Mouse (Mus musculus) liver, embryonic 15.5 days (tissue): Measurements from ENCODE around the gene Gm3854. TPM values are rescaled to one million over a fixed set of nuclear protein-coding genes. Genes with fewer than 3 reads are reported as not detected.
A peak's percentile ranks its signal among the peaks of the same experiment; 100 is the strongest.
"Not testable (repeated sequence)": the region's sequence is repeated elsewhere in the genome, so short reads cannot be mapped to it uniquely, and the experiment has no call there.

Experiments used
- ATAC-seq: fragments of 200-750 bp; cut with Nextera tagmentation; 2 replicates; pipeline ENCODE4 v1.8.0; 2017; ENCODE audit warnings: moderate number of reproducible peaks, mild to moderate bottlenecking, moderate library complexity; ENCODE audit not compliant: insufficient read depth
- H3K27ac ChIP-seq: fragments of 300-500 bp; sonication (generic); replicated peaks from 2 replicates; pipeline ENCODE4 v1.5.1; 2015; ENCODE audit warnings: mild to moderate bottlenecking, inconsistent platforms
- H3K27me3 ChIP-seq: fragments of 300-500 bp; sonication (generic); 2 replicates; pipeline ENCODE4 v1.6.1; 2015; ENCODE audit warnings: mild to moderate bottlenecking, inconsistent platforms
- H3K36me3 ChIP-seq: fragments of 300-500 bp; sonication (generic); replicated peaks from 2 replicates; pipeline ENCODE4 v1.6.1; 2015; ENCODE audit warnings: moderate library complexity, mild to moderate bottlenecking, inconsistent platforms
- H3K4me1 ChIP-seq: fragments of 300-500 bp; sonication (generic); replicated peaks from 2 replicates; pipeline ENCODE4 v1.6.1; 2015; ENCODE audit warnings: inconsistent platforms
- H3K4me2 ChIP-seq: fragments of 300-500 bp; sonication (generic); 2 replicates; pipeline ENCODE4 v1.6.1; 2015; ENCODE audit warnings: moderate library complexity, mild to moderate bottlenecking, inconsistent platforms
- H3K4me3 ChIP-seq: fragments of 300-500 bp; sonication (generic); replicated peaks from 2 replicates; pipeline ENCODE4 v1.5.1; 2015; ENCODE audit warnings: mild to moderate bottlenecking, inconsistent platforms
- H3K9ac ChIP-seq: fragments of 300-500 bp; sonication (generic); 2 replicates; pipeline ENCODE4 v1.6.1; 2015; ENCODE audit warnings: moderate library complexity, mild to moderate bottlenecking, inconsistent platforms
- H3K9me3 ChIP-seq: fragments of 300-500 bp; sonication (generic); replicated peaks from 2 replicates; pipeline ENCODE4 v1.6.1; 2016; ENCODE audit warnings: inconsistent platforms
- WGBS: fragments of 180-500 bp; shearing (Covaris S2); methylation state at CpG from one replicate; pipeline ENCODE4 v1.1.7; 2015; ENCODE audit warnings: mixed read lengths; ENCODE audit not compliant: insufficient replicate concordance; 5-methylcytosine and 5-hydroxymethylcytosine counted together
- polyA plus RNA-seq: library from polyadenylated mRNA; unstranded; fragments of >200 nt; fragmentation: Nextera tagmentation; extraction: Ambion mirVana; gene quantifications from 2 replicates; pipeline ENCODE4 v1.2.1, GENCODE M21; 2015

Gm3854 gene
- polyA plus RNA-seq, 1 experiment from 2014 or later = 0.10 TPM

DNA sequence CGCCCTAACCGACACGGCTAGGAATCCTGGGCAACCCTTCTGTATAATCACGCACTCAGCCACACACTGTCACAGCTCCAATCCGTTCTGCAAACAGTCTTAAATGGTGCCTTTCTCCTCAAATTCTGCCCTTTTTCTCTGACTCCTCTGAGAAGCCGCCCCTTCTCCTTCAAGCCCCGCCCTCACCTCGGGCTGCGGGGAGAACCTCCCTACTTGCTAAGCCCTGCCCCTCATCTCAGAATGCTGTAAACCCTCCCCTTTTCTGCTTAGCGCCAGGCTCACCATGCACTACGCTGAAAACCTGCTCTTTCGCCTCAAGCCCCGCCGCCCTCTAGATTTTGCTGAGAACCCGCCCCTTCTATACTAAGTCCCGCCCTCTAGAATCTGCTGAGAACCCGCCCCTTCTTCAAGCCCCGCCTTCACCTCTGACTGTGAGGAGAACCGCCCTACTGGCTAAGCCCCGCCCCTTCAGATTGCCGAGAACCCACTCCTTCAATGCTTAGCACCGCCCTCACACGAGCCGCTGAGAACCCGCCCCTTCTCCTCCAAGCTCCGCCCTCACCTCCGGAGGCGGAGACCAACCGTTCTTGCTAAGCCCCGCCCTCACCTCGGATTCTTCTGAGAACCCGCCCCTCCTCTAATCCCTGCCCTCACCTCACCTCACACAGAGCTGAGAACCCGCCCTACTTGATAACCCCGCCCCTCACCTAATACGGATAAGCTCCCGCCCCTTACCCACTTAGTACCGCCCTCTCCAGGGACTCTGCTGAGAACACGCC is 18.9 kb downstream of the Gm3854 start:
- H3K27me3 ChIP-seq = no peaks in the 10 kb centered on the region
- H3K4me3 ChIP-seq = peak overlapping the region; percentile 66
- peak overlapping the region; percentile 82 for H3K27ac ChIP-seq
- H3K36me3 ChIP-seq = no peaks in the 10 kb centered on the region
- peak overlapping the region; percentile 78 for H3K4me2 ChIP-seq
- no peaks in the 10 kb centered on the region for H3K9me3 ChIP-seq
- peak; percentile 87 for ATAC-seq
- H3K4me1 ChIP-seq = peaks cover 63% of the 10 kb centered on the region
- H3K9ac ChIP-seq = peak overlapping the region; percentile 52
- under 1% methylated on average over 38 of the region's 38 CpGs for WGBS

DNA sequence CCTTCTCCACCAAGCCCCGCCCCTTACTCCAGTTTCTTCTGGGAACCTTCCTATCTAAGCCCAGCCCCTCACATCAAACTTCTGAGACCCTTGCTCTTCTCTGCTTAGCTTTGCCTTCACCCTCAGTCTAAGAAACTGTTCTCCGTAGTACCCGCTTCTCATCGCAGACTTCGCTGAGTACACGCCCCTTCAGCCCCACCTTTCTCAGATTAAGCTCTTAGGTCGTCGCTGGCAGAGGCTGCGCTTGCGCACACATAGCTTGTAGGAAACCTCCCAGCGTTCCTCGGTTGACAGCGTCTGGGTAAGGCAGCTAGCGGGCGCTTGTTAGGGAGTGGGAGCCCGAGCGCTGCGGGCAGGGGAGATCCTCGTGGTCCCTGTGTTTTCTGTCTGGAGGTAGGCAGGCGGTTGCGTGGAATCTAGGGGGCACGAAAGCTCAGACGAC is 19.5 kb downstream of the Gm3854 start, which contains the start of gene Zfp78:
TSS of gene Zfp78 (plus strand) at position 234 of the 442 bp plus-strand sequence.
- whole genome bisulfite sequencing = under 1% methylated on average over 23 of the region's 23 CpGs
- H3K4me1 ChIP-seq = peaks cover 69% of the 10 kb centered on the region

GRCm38 (mm10) chr7:6364761-6365160 is 21.2 kb downstream of the Gm3854 start:
- ATAC-seq = no peak
- Histone ChIP-seq H3K4me1 (peaks cover 77% of the 10 kb centered on the region), H3K4me2 (no peak overlapping the region), H3K36me3 (no peaks in the 10 kb centered on the region), H3K4me3 (no peak overlapping the region), H3K27ac (no peak overlapping the region), H3K27me3 (no peaks in the 10 kb centered on the region), H3K9me3 (no peaks in the 10 kb centered on the region), H3K9ac (no peak overlapping the region)
- WGBS = 50% methylated on average over 1 of the region's 1 CpGs

More for the DNA sequence above, 19.5 kb downstream of the Gm3854 start, which contains the start of gene Zfp78:
- Histone ChIP-seq H3K27me3 (no peaks in the 10 kb centered on the region), H3K9me3 (no peaks in the 10 kb centered on the region), H3K27ac (peak within 1 kb of the TSS; percentile 82), H3K4me3 (peak within 1 kb of the TSS; percentile 66), H3K4me2 (peak within 1 kb of the TSS; percentile 78), H3K36me3 (no peaks in the 10 kb centered on the region), H3K9ac (peak within 1 kb of the TSS; percentile 62)
- ATAC-seq = peak; percentile 75

DNA sequence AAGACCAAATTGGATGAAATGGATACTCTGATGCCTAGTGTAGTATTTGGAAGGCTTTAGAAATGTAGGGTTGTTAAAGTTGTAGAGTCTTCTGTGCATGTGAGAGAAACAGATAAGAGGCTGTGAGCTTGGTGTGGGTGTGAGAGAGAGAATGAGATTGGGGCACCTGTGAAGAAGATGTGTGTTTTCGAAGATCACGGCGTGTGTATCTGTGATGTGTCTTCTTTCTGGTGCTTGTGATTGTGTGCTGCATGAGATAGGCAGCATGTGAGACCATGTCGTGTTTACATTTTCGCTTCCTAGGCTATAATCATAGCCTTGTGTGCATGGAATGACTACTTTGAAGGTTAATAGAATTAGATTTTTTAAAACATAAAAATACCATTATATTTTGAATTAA is 23.6 kb downstream of the Gm3854 start:
- Histone ChIP-seq H3K27ac (peak overlapping the region; percentile 73), H3K9ac (no peak overlapping the region), H3K4me3 (no peak overlapping the region), H3K27me3 (no peaks in the 10 kb centered on the region), H3K36me3 (no peaks in the 10 kb centered on the region), H3K9me3 (no peaks in the 10 kb centered on the region), H3K4me1 (peaks cover 58% of the 10 kb centered on the region), H3K4me2 (peak overlapping the region; percentile 35)
- peak; percentile 14 for ATAC-seq
- 23% methylated on average over 5 of the region's 5 CpGs for WGBS

GRCm38 (mm10) chr7:6368146-6368545 is 24.6 kb downstream of the Gm3854 start:
- ATAC-seq, H3K9me3 ChIP-seq, H3K27me3 ChIP-seq, H3K4me2 ChIP-seq, H3K4me3 ChIP-seq, H3K36me3 ChIP-seq, H3K9ac ChIP-seq, H3K27ac ChIP-seq: not testable (repeated sequence)
- 76% methylated on average over 5 of the region's 5 CpGs for WGBS
- peaks cover 49% of the 10 kb centered on the region for H3K4me1 ChIP-seq

GRCm38 (mm10) chr7:6369460-6369859 is 25.9 kb downstream of the Gm3854 start:
- Histone ChIP-seq H3K36me3 (no peaks in the 10 kb centered on the region), H3K9ac (no peak overlapping the region), H3K9me3 (no peaks in the 10 kb centered on the region), H3K4me3 (no peak overlapping the region), H3K27ac (no peak overlapping the region), H3K4me2 (no peak overlapping the region), H3K27me3 (no peaks in the 10 kb centered on the region), H3K4me1 (peaks cover 36% of the 10 kb centered on the region)
- no peak for ATAC-seq
- WGBS = 65% methylated on average over 3 of the region's 3 CpGs

DNA sequence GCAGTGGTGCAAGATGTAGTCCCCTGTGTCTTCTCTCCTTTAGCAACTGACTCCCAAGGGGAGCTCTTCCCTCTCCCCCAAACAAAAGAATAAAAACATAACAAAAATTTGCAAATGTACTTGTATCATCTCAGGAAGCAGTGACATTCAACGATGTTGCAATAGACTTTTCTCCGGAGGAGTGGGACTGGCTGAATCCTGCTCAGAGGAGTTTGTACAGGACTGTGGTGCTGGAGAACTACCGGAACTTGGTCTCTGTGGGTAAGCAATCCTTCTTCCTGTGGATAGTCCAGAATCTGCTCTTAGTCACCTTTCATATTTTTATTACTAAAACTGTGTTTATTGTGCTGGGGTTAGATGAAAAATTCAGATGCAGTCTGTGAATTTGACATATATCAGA is 29.4 kb downstream of the Gm3854 start:
- peaks cover 9% of the 10 kb centered on the region; the same call in 1 of the 2 replicates for H3K4me1 ChIP-seq
- no peak overlapping the region for H3K4me2 ChIP-seq
- no peak overlapping the region for H3K4me3 ChIP-seq
- H3K9me3 ChIP-seq = no peaks in the 10 kb centered on the region
- no peaks in the 10 kb centered on the region for H3K27me3 ChIP-seq
- 72% methylated on average over 3 of the region's 3 CpGs for whole genome bisulfite sequencing
- no peaks in the 10 kb centered on the region for H3K36me3 ChIP-seq
- no peak for ATAC-seq
- no peak overlapping the region for H3K27ac ChIP-seq
- H3K9ac ChIP-seq = no peak overlapping the region

GRCm38 (mm10) chr7:6378441-6378840 is 34.9 kb downstream of the Gm3854 start:
- H3K36me3 ChIP-seq = no peaks in the 10 kb centered on the region
- ATAC-seq = no peak
- H3K4me3 ChIP-seq = no peak overlapping the region
- no peak overlapping the region for H3K4me2 ChIP-seq
- no peak overlapping the region for H3K27ac ChIP-seq
- H3K9ac ChIP-seq = no peak overlapping the region
- no peaks in the 10 kb centered on the region for H3K9me3 ChIP-seq
- peaks cover 15% of the 10 kb centered on the region for H3K4me1 ChIP-seq
- H3K27me3 ChIP-seq = no peaks in the 10 kb centered on the region
- 79% methylated on average over 8 of the region's 8 CpGs for WGBS

GRCm38 (mm10) chr7:6381431-6381830 is 37.9 kb downstream of the Gm3854 start:
- ATAC-seq = no peak
- Histone ChIP-seq H3K27ac (no peak overlapping the region), H3K27me3 (no peaks in the 10 kb centered on the region), H3K9me3 (no peaks in the 10 kb centered on the region), H3K36me3 (no peaks in the 10 kb centered on the region), H3K9ac (no peak overlapping the region), H3K4me2 (no peak overlapping the region), H3K4me1 (peaks cover 23% of the 10 kb centered on the region), H3K4me3 (no peak overlapping the region)
- 62% methylated on average over 2 of the region's 2 CpGs for WGBS

DNA sequence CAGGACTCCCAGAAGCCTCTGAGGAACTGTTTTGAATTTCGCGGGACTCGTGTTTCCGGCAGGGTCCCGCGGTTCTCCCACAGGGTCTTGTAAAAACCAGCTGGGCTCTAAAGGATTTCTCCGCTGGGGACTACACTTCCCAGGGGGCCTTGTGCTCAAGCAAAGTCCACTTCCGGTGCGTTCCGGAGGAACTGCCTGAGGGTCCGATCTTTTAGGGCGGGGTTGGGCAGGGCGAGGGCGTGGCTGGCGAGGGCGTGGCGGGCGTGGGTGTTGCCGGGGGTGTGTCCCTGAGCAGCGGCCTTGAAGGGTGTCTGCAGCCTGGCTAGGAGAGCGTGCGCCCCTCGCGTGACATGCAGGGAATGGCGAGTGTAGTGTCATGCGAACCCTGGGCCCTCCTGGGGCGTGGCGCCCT is 39.5 kb downstream of the Gm3854 start, which contains the start of gene Zfp28:
TSS of gene Zfp28 (plus strand) at position 252 of the 412 bp plus-strand sequence.
- Histone ChIP-seq H3K9me3 (no peaks in the 10 kb centered on the region), H3K9ac (peak within 1 kb of the TSS; percentile 42), H3K4me3 (peak within 1 kb of the TSS; percentile 62), H3K4me1 (peaks cover 23% of the 10 kb centered on the region), H3K36me3 (no peaks in the 10 kb centered on the region), H3K4me2 (peak within 1 kb of the TSS; percentile 75), H3K27me3 (no peaks in the 10 kb centered on the region), H3K27ac (no peak within 1 kb of the TSS)
- under 1% methylated on average over 28 of the region's 28 CpGs for WGBS
- ATAC-seq = peak; percentile 93

GRCm38 (mm10) chr7:6384011-6384410 is 40.5 kb downstream of the Gm3854 start:
- Histone ChIP-seq H3K9ac (no peak overlapping the region), H3K4me2 (peak overlapping the region; percentile 75), H3K27ac (no peak overlapping the region), H3K4me1 (peaks cover 23% of the 10 kb centered on the region), H3K27me3 (no peaks in the 10 kb centered on the region), H3K36me3 (no peaks in the 10 kb centered on the region), H3K9me3 (no peaks in the 10 kb centered on the region), H3K4me3 (peak overlapping the region; percentile 62; the same call in 1 of the 2 replicates)
- WGBS = 18% methylated on average over 8 of the region's 8 CpGs
- ATAC-seq = no peak
